Mouse (Mus musculus) stomach, embryonic 15.5 days (tissue): ENCODE measurements around the gene Isoc2b. TPM values are rescaled to one million over a fixed set of nuclear protein-coding genes. Genes with fewer than 3 reads are reported as not detected.

ENCODE experiments used
- ATAC-seq: fragments of 200-750 bp; cut with Nextera tagmentation; 2 replicates; pipeline ENCODE4 v1.8.0; 2017; ENCODE audit warnings: low read depth, moderate number of reproducible peaks, moderate TSS enrichment; ENCODE audit not compliant: insufficient read depth, low FRiP score
- H3K27ac ChIP-seq: fragments of 300-500 bp; sonication (generic); 2 replicates; pipeline ENCODE4 v1.5.1; 2015; ENCODE audit warnings: mild to moderate bottlenecking, inconsistent platforms
- H3K27me3 ChIP-seq: fragments of 300-500 bp; sonication (generic); replicated peaks from 2 replicates; pipeline ENCODE4 v1.6.1; 2015; ENCODE audit warnings: inconsistent platforms
- H3K36me3 ChIP-seq: fragments of 300-500 bp; sonication (generic); 2 replicates; pipeline ENCODE4 v1.6.1; 2015; ENCODE audit warnings: inconsistent platforms
- H3K4me1 ChIP-seq: fragments of 300-500 bp; sonication (generic); 2 replicates; pipeline ENCODE4 v1.6.1; 2015; ENCODE audit warnings: inconsistent platforms
- H3K4me2 ChIP-seq: fragments of 300-500 bp; sonication (generic); 2 replicates; pipeline ENCODE4 v1.6.1; 2015; ENCODE audit warnings: mild to moderate bottlenecking, inconsistent platforms
- H3K4me3 ChIP-seq: fragments of 300-500 bp; sonication (generic); replicated peaks from 2 replicates; pipeline ENCODE4 v1.5.1; 2015; ENCODE audit warnings: inconsistent platforms
- H3K9ac ChIP-seq: fragments of 300-500 bp; sonication (generic); 2 replicates; pipeline ENCODE4 v1.6.1; 2015; ENCODE audit warnings: inconsistent platforms
- H3K9me3 ChIP-seq: fragments of 300-500 bp; sonication (generic); 2 replicates; pipeline ENCODE4 v1.6.1; 2016; ENCODE audit warnings: inconsistent platforms
- WGBS: fragments of 180-500 bp; shearing (Covaris S2); methylation state at CpG from one replicate; pipeline ENCODE4 v1.1.7; 2015; 5-methylcytosine and 5-hydroxymethylcytosine counted together
- polyA plus RNA-seq: library from polyadenylated mRNA; unstranded; fragments of >200 nt; fragmentation: Nextera tagmentation; extraction: Ambion mirVana; gene quantifications from 2 replicates; pipeline ENCODE4 v1.2.1, GENCODE M21; 2015

Isoc2b gene
- polyA plus RNA-seq, 1 experiment from 2014 or later, result 12.9 TPM

GRCm38 (mm10) chr7:4844917-4845309 lies 25.1 kb downstream of the Isoc2b start:
- Histone ChIP-seq H3K27ac (no peak overlapping the region), H3K27me3 (peaks cover 42% of the 10 kb centered on the region), H3K4me2 (peak overlapping the region; percentile 87), H3K4me1 (peaks cover 23% of the 10 kb centered on the region), H3K9me3 (no peaks in the 10 kb centered on the region), H3K4me3 (peak overlapping the region; percentile 44), H3K9ac (no peak overlapping the region), H3K36me3 (no peaks in the 10 kb centered on the region)
- ATAC-seq, result peak; percentile 76
- WGBS, result 0% methylated on average over 13 of the region's 13 CpGs

- H3K27me3 ChIP-seq, result peaks cover 42% of the 10 kb centered on the region
- ATAC-seq, result no peak
- peak within 1 kb of the TSS; percentile 44 for H3K4me3 ChIP-seq
- WGBS, result under 1% methylated on average over 40 of the region's 41 CpGs
- H3K36me3 ChIP-seq, result no peaks in the 10 kb centered on the region
- peaks cover 23% of the 10 kb centered on the region for H3K4me1 ChIP-seq
- H3K9me3 ChIP-seq, result no peaks in the 10 kb centered on the region
- H3K27ac ChIP-seq, result no peak within 1 kb of the TSS
- no peak within 1 kb of the TSS for H3K9ac ChIP-seq
- peak within 1 kb of the TSS; percentile 87 for H3K4me2 ChIP-seq
Observed at GRCm38 (mm10) chr7:4844245-4844916, 25.7 kb downstream of the Isoc2b start, which contains the start of gene Shisa7. Gene Shisa7 (minus strand): TSS chr7:4844696.

GRCm38 (mm10) chr7:4843604-4844244 lies 26.3 kb downstream of the Isoc2b start:
- no peaks in the 10 kb centered on the region for H3K36me3 ChIP-seq
- H3K27ac ChIP-seq, result no peak overlapping the region
- H3K9ac ChIP-seq, result no peak overlapping the region
- H3K9me3 ChIP-seq, result no peaks in the 10 kb centered on the region
- H3K4me1 ChIP-seq, result peaks cover 23% of the 10 kb centered on the region
- peaks cover 42% of the 10 kb centered on the region for H3K27me3 ChIP-seq
- no peak; the same call in 1 of the 2 replicates for ATAC-seq
- WGBS, result under 1% methylated on average over 34 of the region's 34 CpGs
- peak overlapping the region; percentile 87 for H3K4me2 ChIP-seq
- peak overlapping the region; percentile 44 for H3K4me3 ChIP-seq

- no peaks in the 10 kb centered on the region for H3K9me3 ChIP-seq
- H3K4me3 ChIP-seq, result peak overlapping the region; percentile 16; the same call in 1 of the 2 replicates
- H3K4me1 ChIP-seq, result peaks cover 23% of the 10 kb centered on the region
- under 1% methylated on average over 16 of the region's 16 CpGs for WGBS
- no peak overlapping the region for H3K9ac ChIP-seq
- H3K27me3 ChIP-seq, result peaks cover 42% of the 10 kb centered on the region
- peak; percentile 69 for ATAC-seq
- H3K36me3 ChIP-seq, result no peaks in the 10 kb centered on the region
- H3K4me2 ChIP-seq, result peak overlapping the region; percentile 87
- H3K27ac ChIP-seq, result no peak overlapping the region
Observed at GRCm38 (mm10) chr7:4842634-4843131, 27.4 kb downstream of the Isoc2b start.

- H3K9ac ChIP-seq, result no peak overlapping the region
- peaks cover 23% of the 10 kb centered on the region for H3K4me1 ChIP-seq
- H3K4me3 ChIP-seq, result no peak overlapping the region
- no peak overlapping the region for H3K27ac ChIP-seq
- peaks cover 44% of the 10 kb centered on the region for H3K27me3 ChIP-seq
- no peak overlapping the region for H3K4me2 ChIP-seq
- WGBS, result 51% methylated on average over 5 of the region's 5 CpGs
- H3K9me3 ChIP-seq, result no peaks in the 10 kb centered on the region
- no peaks in the 10 kb centered on the region for H3K36me3 ChIP-seq
- ATAC-seq, result no peak
Observed at GRCm38 (mm10) chr7:4842077-4842476, 28.0 kb downstream of the Isoc2b start.

GRCm38 (mm10) chr7:4837639-4838038 lies 32.4 kb downstream of the Isoc2b start:
- peaks cover 44% of the 10 kb centered on the region for H3K27me3 ChIP-seq
- 0% methylated on average over 1 of the region's 1 CpGs for WGBS
- no peak overlapping the region for H3K4me2 ChIP-seq
- ATAC-seq, result no peak
- H3K27ac ChIP-seq, result no peak overlapping the region
- H3K36me3 ChIP-seq, result no peaks in the 10 kb centered on the region
- H3K4me3 ChIP-seq, result no peak overlapping the region
- peaks cover 11% of the 10 kb centered on the region for H3K4me1 ChIP-seq
- H3K9me3 ChIP-seq, result no peaks in the 10 kb centered on the region
- no peak overlapping the region for H3K9ac ChIP-seq

- ATAC-seq, result peak; percentile 86; the same call in 1 of the 2 replicates
- H3K36me3 ChIP-seq, result no peaks in the 10 kb centered on the region
- H3K9me3 ChIP-seq, result no peaks in the 10 kb centered on the region
- peak overlapping the region; percentile 88 for H3K4me2 ChIP-seq
- H3K9ac ChIP-seq, result peak overlapping the region; percentile 16; the same call in 1 of the 2 replicates
- no peak overlapping the region for H3K27ac ChIP-seq
- peaks cover 8% of the 10 kb centered on the region for H3K4me1 ChIP-seq
- H3K4me3 ChIP-seq, result peak overlapping the region; percentile 46
- peaks cover 32% of the 10 kb centered on the region for H3K27me3 ChIP-seq
- WGBS, result under 1% methylated on average over 51 of the region's 51 CpGs
Observed at GRCm38 (mm10) chr7:4836351-4836792, 33.7 kb downstream of the Isoc2b start.

GRCm38 (mm10) chr7:4835631-4836327 lies 34.3 kb downstream of the Isoc2b start:
- 4% methylated on average over 33 of the region's 34 CpGs for WGBS
- no peaks in the 10 kb centered on the region for H3K9me3 ChIP-seq
- no peak overlapping the region for H3K27ac ChIP-seq
- ATAC-seq, result no peak; the same call in 1 of the 2 replicates
- H3K4me2 ChIP-seq, result peak overlapping the region; percentile 88
- H3K4me3 ChIP-seq, result peak overlapping the region; percentile 46
- H3K4me1 ChIP-seq, result peaks cover 8% of the 10 kb centered on the region
- H3K36me3 ChIP-seq, result no peaks in the 10 kb centered on the region
- peak overlapping the region; percentile 16; the same call in 1 of the 2 replicates for H3K9ac ChIP-seq
- peaks cover 32% of the 10 kb centered on the region for H3K27me3 ChIP-seq

GRCm38 (mm10) chr7:4830476-4830875 lies 39.6 kb downstream of the Isoc2b start:
- WGBS, result 8% methylated on average over 12 of the region's 12 CpGs
- no peak overlapping the region for H3K9ac ChIP-seq
- no peak overlapping the region for H3K27ac ChIP-seq
- no peaks in the 10 kb centered on the region for H3K4me1 ChIP-seq
- no peaks in the 10 kb centered on the region for H3K36me3 ChIP-seq
- peaks cover 17% of the 10 kb centered on the region for H3K27me3 ChIP-seq
- no peak for ATAC-seq
- no peaks in the 10 kb centered on the region for H3K9me3 ChIP-seq
- no peak overlapping the region for H3K4me2 ChIP-seq
- H3K4me3 ChIP-seq, result no peak overlapping the region

GRCm38 (mm10) chr7:4825365-4825764 lies 44.7 kb downstream of the Isoc2b start:
- Histone ChIP-seq H3K9me3 (no peaks in the 10 kb centered on the region), H3K27me3 (no peaks in the 10 kb centered on the region), H3K4me2 (no peak overlapping the region), H3K4me3 (no peak overlapping the region), H3K9ac (no peak overlapping the region), H3K36me3 (no peaks in the 10 kb centered on the region), H3K27ac (no peak overlapping the region), H3K4me1 (no peaks in the 10 kb centered on the region)
- WGBS, result 40% methylated on average over 4 of the region's 4 CpGs
- peak; percentile 16; the same call in 1 of the 2 replicates for ATAC-seq

- Histone ChIP-seq H3K36me3 (no peaks in the 10 kb centered on the region), H3K27ac (no peak overlapping the region), H3K9ac (no peak overlapping the region), H3K9me3 (no peaks in the 10 kb centered on the region), H3K4me2 (no peak overlapping the region), H3K4me1 (no peaks in the 10 kb centered on the region), H3K4me3 (no peak overlapping the region), H3K27me3 (no peaks in the 10 kb centered on the region)
- 50% methylated on average over 6 of the region's 6 CpGs for WGBS
- ATAC-seq, result no peak
Observed at GRCm38 (mm10) chr7:4822162-4822907, 47.7 kb downstream of the Isoc2b start.
